Mouse (Mus musculus) gastrocnemius, postnatal 36 days (tissue): ENCODE results near the gene Hdac4. TPM values are rescaled to one million over a fixed set of nuclear protein-coding genes. Genes with fewer than 3 reads are reported as not detected.

Source experiments
- DNase-seq, 2 experiments: peaks; one replicate each; pipeline ENCODE4 v3.0.0; 2022
- intact Hi-C: fragments of 180-260 bp; cut with DNase I; formaldehyde crosslinking; loops from one replicate; pipeline ENCODE4 v1.15.1; 2025
- total RNA-seq, 2 experiments: library from RNA; stranded (reverse); gene quantifications; 2 replicates each; pipeline ENCODE4 v1.2.3; 2021

The Hdac4 gene
- total RNA-seq, 2 experiments from 2014 or later: 43.4 to 50.5 TPM

DNA sequence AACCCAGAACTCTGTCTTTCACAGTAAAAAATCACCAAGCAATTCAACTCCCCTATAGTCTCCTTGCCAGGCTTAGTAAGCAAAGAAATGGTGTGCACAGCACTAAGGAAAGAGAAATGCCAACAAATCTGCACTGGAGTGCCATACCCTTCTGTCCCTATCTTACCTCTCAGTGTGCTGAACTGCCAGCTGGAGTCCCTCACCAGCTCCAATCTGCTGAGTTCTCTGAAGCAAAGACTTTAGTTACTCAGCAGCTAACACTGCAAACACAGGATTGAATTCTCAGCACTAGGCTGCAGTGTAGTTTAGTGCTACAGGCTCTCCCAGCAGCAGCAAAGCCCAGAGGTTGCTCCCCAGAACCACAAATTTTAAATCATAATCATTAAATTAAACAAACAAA is 151.5 kb downstream of the Hdac4 start:
- no peak for DNase-seq

DNA sequence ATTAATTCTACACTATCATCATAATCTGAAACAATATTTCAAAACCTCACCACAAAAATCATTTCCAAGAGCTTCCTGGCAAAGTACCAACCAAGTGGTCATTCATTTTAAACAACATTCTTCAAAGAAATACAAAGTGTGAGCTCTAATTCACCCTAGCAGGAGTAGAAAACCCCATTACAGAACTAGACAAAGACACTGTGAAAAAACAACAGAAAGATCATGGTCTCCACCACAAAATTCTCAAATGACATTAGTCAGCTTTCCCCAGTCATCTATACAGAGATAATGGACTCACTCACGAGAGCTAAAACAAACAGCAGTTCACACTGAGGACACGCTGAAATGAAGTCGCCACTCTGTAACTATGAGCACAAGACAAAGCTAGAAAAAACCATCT is 153.4 kb downstream of the Hdac4 start:
- DNase-seq: no peak

More for the DNA sequence above, 151.5 kb downstream of the Hdac4 start:
- intact Hi-C loops: no loop called here

DNA sequence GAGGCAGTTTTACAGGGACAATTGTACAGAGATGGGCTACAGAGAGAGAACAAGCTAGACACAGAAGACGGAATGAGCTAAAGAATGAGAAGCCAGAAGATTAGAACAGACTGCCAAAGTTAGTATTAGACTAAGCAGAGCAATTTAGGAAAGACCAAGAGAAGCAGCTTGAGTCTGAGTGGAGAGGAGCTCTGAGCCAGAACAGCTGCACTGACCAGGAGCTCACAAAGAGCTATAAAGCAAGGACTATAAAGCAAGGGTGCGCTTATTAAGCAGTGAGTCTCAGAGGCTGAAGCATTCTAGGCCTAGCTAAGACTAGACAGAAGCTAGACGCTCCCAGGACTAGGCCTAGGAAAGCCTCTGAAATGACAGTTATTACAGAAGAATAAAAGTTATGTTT is 154.2 kb downstream of the Hdac4 start:
- intact Hi-C loops: no loop called here
- DNase-seq: no peak

More for the DNA sequence above, 153.4 kb downstream of the Hdac4 start:
- intact Hi-C loops: no loop called here

DNA sequence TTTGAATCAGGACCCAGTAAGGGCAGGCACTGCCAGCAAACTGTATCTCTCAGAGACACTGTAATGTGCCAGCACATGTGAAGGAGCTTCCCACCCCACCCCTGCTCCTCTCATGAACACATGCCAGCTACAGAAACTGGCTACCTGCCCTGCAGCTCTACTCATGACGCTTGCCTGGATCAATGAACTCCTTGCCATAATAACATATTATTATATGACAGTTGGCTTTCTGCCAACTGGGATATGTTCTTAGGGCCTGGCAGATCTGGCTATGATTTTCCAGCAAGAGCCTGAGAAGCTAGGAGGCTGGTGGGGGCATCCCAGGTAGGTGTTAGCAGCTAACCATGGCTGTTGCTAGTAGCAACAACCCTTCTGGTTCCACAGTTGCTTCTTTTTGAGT is 156.8 kb downstream of the Hdac4 start:
- intact Hi-C loops: no loop called here

DNA sequence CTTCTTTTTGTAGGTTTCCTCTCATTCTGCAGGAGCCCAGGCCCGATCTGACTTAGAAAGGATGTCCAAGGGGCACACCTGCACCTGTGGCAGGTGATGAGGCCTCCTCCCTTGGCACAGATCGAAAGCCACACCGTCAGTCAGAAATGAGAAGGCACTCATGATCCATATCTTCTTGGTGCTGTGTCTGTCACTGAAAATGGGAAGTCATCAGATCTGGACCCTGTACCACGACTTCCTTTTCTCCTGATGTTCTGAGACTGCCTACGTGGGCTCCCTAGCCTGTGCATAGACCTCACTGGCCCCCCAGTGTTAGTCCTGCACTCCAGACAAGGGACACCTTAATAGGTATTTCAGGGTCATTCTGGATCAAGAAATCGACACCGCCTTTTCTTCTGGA is 158.5 kb downstream of the Hdac4 start:
- DNase-seq: no peak
- intact Hi-C loops: no loop called here

More for the DNA sequence above, 156.8 kb downstream of the Hdac4 start:
- no peak for DNase-seq

DNA sequence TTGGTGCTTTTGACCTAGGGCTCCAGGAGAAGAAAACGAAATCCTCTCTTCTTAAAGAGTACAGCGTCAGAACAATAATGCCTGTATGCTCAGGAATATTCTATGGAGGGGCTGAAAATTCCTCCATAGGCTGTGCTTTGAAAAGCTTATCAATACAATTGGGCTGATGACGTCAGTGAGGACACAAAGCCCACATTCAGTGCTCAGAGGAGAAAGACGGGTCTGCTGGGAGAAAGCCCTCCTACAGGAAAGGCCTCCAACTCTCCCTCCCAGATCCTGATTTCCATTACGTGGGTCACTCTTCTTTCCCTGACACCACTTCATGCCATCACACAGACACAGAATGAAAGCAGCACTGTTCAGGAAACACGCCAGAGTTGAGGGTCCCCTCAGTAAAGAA is 159.7 kb downstream of the Hdac4 start:
- intact Hi-C loops: no loop called here
- no peak for DNase-seq

DNA sequence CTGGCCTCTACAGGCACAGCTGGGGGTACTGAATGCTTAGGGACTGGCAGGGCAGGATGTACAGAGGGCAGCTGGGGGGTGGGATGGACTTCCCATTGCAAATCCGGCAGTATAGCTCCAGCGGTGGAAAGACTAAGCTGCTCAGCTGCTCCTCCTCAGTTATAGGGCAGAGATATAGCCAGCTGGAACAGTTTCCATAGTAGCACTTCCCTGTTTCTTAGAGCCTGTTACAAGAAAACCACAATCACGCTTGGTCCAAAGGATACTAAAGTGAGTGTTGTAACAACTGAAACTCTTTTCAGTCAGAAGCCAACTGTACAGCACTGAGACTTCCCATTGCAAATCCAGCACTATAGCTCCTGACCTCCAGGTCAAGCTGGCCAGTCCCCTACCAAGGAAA is 161.3 kb downstream of the Hdac4 start:
- DNase-seq: no peak
- intact Hi-C loops: no loop called here

DNA sequence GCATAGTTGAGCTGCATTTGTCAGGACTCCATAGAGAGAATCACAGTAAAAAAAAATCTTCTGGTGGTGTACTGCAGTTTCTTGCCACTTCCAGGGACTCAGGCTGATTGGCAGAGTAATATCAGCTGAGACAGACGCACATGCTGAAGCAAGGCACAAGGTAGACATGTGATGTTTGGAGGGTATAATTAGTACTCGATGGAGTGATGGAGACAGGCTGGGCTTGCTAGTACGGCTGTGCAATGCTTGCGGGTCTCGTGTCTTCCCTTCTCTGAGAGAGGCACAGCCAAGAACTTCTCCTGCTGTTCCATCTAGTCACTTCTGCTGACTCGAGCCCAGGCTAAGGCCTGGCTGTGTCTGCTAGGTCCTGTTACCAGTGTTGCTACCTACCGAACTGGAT is 162.0 kb downstream of the Hdac4 start:
- intact Hi-C loops: no loop called here

DNA sequence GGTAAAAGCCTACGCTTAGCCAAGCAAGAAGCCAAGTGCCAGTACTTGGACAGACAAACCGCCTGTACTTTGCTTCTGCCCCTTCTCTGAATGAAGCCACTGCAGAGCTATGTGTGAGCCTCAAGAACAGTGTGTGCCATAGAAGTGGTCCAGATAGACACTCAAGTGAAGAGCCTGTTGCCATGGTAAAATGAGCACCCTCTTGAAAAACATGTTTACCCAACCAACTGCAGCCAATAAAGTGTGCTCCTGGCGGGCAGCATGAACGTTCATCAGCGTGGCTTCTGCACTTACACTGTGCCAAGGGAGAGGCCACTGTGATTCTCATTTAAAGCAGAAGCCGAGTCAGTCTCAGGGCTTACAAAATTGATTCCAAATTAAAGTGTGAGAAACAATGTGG is 165.0 kb downstream of the Hdac4 start:
- DNase-seq: no peak
- intact Hi-C loops: no loop called here

More for the DNA sequence above, 162.0 kb downstream of the Hdac4 start:
- DNase-seq: no peak

DNA sequence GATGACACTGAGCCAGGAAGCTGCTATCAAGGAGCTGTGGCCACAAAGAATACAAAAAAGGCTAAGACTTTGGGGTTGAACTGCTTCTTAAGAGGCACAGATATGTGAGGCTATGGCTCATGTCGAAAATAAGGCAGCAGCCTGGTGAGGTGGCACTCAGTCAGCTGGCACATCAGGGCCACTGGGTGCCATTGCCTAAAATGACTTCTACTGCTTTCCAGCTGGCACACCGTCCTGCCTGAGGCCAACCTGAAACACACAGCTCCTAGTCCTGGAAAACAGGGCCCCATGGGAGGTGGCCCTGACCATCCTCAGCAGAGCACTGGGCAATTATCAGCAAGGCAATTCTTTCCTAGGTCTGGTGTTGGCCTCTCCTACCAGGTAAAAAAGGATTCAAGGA is 167.3 kb downstream of the Hdac4 start:
- intact Hi-C loops: loop anchor here (10.0 kb wide), 1 partner anchor 147 kb away; no protein-coding TSS in a partner anchor
- peak; percentile 49 to 63 for DNase-seq

DNA sequence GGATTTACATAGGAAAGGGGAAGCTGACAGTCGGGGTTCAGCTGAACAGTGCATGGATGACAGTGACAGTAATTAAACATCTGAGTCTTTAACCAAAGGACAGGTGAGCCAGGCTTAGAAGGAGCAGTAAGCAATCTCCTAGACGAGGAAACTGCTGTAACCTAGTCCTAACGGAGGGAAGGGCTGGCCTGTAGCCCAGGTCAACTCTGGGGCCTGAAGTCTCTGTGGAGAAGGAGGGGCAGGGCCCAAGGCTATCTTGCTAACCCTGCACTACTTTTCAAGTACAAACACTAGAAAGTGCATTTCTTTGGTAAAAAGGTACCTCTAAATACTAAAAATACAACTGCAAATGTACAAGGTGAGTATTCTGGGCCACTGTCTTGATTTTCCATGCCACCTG is 169.1 kb downstream of the Hdac4 start:
- intact Hi-C loops: loop anchor here (10.0 kb wide), 1 partner anchor 148 kb away; no protein-coding TSS in a partner anchor
- DNase-seq: no peak

DNA sequence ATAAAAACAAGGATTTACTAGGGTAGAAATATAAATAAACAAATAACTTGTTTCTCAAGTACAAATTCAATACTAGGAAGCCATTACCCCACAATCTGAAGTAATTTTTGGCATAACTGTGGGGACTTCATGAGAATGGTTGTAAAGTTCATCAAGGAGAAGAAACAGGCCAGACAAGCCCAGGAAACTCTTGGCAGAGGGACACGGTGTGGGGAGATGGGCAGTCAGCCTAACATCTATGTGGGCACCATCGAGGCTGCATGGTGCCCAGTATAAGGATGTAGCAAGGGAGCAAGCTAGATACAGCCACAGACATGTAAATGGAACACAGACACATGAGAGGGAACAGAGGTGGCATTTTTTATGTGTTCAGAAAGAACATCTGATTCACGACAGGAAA is 171.6 kb downstream of the Hdac4 start:
- no peak for DNase-seq
- intact Hi-C loops: loop anchor here (10.0 kb wide), 1 partner anchor 151 kb away; no protein-coding TSS in a partner anchor

DNA sequence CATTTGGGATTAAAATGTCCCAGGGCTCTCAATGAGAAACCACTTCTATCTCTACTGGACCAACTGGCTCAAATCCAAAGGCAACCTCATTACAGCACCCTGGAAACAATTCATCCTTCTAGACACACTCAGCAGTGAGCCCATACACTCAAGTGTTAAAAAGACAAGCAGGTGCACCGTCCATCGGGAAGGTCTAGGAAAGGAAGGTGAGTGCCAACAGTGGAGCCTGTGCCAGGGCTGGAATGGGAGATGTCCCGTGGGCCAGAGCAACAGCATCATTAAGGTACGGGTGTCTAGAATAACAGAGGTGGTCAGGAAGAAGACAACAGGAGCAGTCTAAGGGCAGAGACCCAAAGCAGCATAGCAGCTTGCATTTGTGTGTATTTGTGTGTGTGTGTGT is 173.5 kb downstream of the Hdac4 start:
- intact Hi-C loops: loop anchor here (10.0 kb wide), 1 partner anchor 153 kb away; no protein-coding TSS in a partner anchor
- no peak for DNase-seq

DNA sequence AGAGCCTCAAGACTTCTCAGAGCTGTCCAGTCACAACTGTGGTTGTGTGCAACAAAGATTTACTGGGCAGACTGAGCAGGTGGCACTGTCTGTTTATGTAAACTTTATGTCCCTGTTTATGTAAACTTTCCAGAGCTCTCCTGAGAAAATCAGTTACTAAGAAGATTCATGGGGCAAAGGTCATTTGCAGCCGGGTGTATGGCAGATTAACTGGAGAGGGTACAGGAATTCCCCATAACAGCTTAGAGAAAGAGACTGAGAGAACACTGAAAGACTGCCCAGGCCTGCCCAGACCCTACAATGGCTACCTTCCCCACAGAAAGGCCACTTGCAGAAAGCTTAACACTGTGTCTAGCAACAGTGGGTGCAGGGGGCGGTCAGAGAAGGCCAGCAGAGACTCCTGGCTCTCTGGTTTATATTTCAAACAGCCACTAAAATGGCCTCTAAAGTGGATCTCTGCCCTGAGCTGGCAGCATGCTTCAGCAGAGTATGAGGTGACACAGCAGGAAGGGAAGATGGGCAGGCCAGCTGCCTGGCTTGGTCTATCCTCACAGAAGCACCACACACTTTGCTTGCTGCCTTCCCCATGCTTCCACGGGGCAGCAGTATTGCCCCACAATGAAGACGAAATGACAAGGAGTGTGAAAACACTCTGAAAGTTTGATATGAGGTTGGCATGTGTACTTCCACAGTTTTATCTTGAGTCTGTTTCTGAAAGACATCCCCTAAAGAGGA is 179.4 kb downstream of the Hdac4 start:
- intact Hi-C loops: loop anchor here (5.0 kb wide), 2 partner anchors 86 to 341 kb away; no protein-coding TSS in a partner anchor
- peak; percentile 35 to 38 for DNase-seq

DNA sequence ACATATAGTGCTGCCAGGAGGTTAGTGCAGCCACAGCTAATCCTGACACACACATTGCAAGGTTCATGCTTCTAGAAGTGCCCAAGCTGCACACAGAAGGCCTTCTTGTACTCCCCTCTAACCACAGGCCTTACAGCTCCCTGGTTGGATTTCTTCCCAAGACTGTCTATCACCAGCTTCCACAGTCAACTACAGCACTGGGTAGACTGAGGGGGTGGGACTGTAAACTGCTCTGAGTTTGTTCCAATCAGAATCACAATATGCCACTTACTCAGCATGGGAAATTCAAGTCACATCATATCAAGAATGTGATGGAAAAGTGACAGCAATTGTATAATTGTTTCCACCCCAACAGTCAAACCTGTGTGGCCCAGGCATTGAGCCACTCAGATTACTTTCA is 180.2 kb downstream of the Hdac4 start:
- DNase-seq: no peak
- intact Hi-C loops: loop anchor here (5.0 kb wide), 2 partner anchors 87 to 342 kb away; no protein-coding TSS in a partner anchor

DNA sequence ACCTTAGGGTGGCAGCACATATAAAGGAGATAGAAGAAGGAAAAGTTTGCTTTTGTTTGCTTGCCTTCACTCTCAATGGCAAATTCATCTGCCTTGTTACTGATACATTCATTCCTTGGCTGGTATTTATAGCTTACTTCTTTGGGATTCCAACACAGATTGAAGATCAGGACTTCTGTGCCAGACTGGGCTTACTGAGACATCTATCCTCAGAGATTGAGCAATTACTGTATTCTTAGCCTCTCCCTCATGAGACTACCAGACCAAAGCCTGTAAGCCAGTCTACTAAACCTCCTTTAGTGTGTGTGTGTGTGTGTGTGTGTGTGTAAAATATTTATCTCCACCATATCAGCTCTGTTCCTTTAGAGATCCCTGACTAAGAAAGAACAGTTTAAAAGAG is 181.0 kb downstream of the Hdac4 start:
- intact Hi-C loops: no loop called here
- DNase-seq: no peak

DNA sequence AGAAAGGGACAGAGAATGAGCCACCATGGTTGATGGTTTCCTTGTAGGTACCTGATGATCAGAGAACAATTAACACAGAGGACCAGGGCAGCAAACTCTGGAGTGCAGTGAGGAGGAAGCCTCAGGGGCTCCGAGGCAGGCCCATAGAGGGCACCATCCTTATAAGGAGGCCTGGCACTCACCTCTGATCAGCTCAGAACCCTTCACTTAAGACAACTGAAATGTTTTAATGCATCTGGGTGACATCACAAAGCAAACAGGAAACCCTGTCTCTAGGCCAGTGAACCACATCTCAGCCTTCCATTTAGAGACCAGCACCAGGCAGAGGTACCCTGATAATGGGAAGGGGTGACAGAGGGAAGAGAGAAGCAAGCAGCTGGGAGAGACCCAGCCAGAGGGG is 188.8 kb downstream of the Hdac4 start:
- intact Hi-C loops: no loop called here
- no peak for DNase-seq

DNA sequence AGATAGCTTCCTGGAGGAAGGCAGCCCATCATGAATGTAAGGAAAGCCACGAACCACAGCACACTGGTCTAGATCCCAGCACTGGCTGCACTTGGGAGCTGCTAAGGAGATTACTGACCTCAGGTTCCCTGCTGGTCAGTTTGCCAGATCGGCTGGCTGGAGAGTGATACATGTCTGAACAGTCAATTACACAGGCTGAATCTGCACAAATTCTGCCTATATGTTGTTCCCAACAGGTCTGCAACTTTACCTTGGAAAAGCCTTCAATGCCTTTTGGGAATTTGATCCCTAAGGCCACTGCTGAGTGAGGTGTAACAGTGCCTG is 189.9 kb downstream of the Hdac4 start:
- DNase-seq: no peak
- intact Hi-C loops: no loop called here

DNA sequence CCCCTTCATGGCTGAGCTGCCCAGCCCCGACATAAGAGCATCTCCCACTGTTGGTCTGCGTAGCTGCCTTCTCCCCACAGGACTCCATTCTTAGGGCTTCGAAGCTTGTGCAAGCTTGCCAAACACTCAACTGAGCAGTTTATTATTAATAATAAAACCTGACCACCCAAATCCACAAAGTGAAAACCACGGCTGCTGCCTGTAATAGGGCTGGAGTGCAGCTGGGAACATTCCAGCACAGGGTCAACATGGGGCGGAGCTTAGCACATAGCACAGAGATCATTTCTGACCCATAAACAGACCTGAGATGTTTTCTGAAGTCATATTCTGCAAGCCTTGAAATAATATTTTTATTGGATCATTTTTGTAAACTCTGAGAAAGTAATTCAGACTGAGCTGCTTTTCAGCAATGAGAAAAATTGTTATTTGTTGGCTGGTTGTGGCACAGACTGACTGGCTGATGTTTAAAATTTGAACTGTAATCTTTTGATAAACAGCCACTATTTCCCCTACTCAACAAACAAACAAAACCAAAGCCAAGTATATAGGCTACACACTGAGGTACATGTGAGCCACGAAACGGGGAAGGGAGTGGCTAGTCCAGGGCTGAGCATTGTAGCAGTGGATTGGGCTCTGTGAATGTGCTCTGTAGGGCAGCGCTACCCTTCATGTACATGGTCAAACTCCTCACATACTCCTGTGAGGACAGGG is 190.4 kb downstream of the Hdac4 start:
- intact Hi-C loops: no loop called here
- DNase-seq: no peak

DNA sequence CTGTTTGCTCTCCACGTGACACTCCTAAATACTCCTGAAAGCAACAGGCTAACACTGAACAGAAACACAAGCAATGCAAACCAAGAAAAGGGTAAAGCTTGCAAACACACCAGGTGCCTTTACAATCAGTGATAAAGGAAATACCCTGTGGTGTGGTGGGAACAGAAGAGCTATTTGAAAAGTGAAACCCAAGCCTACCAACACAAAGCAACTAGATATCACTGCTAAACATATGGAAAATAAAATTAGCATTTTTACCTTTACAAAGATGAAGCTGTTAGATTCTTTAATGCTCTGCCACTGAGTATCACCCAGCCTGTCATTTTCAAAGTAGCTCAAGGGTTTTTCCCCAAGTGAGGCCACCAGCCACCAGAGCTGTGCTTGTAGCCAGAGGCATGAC is 191.4 kb downstream of the Hdac4 start:
- intact Hi-C loops: no loop called here
- DNase-seq: no peak

DNA sequence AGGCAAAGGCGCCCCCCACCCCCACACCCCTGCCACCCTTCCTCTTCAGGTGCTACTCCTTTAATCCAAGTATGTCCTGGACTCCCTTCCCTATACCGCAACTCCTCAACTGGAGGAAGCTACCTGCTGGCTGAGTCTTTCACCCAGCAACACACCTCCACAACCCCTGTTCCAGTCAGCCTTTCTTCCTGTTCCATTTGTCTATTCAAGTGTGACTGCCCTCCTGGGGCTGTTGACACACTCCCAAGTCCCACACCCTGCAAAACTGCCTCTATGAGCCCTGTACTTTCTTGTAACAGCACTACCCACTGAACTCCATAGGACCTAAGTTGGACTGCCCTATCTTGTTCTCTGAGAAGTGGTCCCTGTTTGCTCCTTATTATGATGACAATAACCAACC is 195.3 kb downstream of the Hdac4 start:
- intact Hi-C loops: no loop called here
- DNase-seq: no peak

DNA sequence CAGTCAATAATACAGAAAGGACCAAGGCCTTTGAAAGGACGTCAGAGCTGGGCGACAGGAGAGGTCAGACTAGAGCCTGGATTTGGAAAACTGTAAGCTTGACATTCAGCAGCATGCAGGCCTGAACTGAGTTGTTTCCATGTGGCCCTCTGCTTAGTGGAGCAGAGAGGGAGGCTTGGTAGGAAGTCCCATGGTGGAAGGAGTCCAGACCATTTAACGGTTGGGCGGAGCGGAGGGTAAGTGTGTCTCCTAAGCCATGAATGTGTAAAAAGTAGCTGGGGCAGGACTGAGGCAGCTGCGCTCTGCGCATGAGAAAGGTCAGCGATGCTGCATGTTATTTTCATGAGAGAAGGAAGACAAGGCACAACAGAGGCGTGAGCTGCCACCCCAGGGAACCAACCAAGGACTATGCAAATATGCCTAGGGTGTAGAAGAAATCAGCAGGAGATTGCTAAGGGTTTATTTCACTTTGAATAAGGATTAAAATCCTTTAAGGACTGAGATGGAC is 201.8 kb downstream of the Hdac4 start:
- DNase-seq: no peak
- intact Hi-C loops: no loop called here
